Mouse (Mus musculus) T-helper 1 cell (primary cell): ENCODE data around the gene Iscu.
"Not testable (repeated sequence)": the region's sequence is repeated elsewhere in the genome, so short reads cannot be mapped to it uniquely, and the experiment has no call there.

Source experiments
- in situ Hi-C: fragments of 300-600 bp; cut with MboI, MseI; formaldehyde crosslinking; loops from one replicate; pipeline ENCODE4 v1.15.1; 2025; ENCODE audit warnings: high pct_unique_total_duplicates

Gene Iscu

GRCm38 (mm10) chr5:113784104-113784503, 11.6 kb downstream of the Iscu start:
- in situ Hi-C loops = not testable (repeated sequence)

- in situ Hi-C loops = no loop called here
Measured at GRCm38 (mm10) chr5:113786985-113787384, 14.4 kb downstream of the Iscu start.

- in situ Hi-C loops = no loop called here
Measured at GRCm38 (mm10) chr5:113788645-113789044, 16.1 kb downstream of the Iscu start.

- in situ Hi-C loops = no loop called here
Measured at GRCm38 (mm10) chr5:113789075-113789788, 16.7 kb downstream of the Iscu start.

GRCm38 (mm10) chr5:113790453-113791196, 18.1 kb downstream of the Iscu start:
- in situ Hi-C loops = no loop called here

- in situ Hi-C loops = no loop called here
Measured at GRCm38 (mm10) chr5:113791197-113792095, 18.9 kb downstream of the Iscu start.

- in situ Hi-C loops = no loop called here
Measured at GRCm38 (mm10) chr5:113796401-113797148, 24.0 kb downstream of the Iscu start.

- in situ Hi-C loops = no loop called here
Measured at GRCm38 (mm10) chr5:113797149-113797882, 24.8 kb downstream of the Iscu start.

- in situ Hi-C loops = no loop called here
Measured at GRCm38 (mm10) chr5:113798525-113798924, 26.0 kb downstream of the Iscu start.

- in situ Hi-C loops = no loop called here
Measured at GRCm38 (mm10) chr5:113799691-113800090, 27.1 kb downstream of the Iscu start.

- in situ Hi-C loops = no loop called here
Measured at GRCm38 (mm10) chr5:113800280-113800679, 27.7 kb downstream of the Iscu start, which contains the start of gene Tmem119. Gene Tmem119 (minus strand): TSS chr5:113800516.

- in situ Hi-C loops = no loop called here
Measured at GRCm38 (mm10) chr5:113804395-113804966, 31.9 kb downstream of the Iscu start.

- in situ Hi-C loops = no loop called here
Measured at GRCm38 (mm10) chr5:113805301-113805700, 32.8 kb downstream of the Iscu start.

GRCm38 (mm10) chr5:113806414-113806813, 33.9 kb downstream of the Iscu start:
- in situ Hi-C loops = no loop called here

- in situ Hi-C loops = no loop called here
Measured at GRCm38 (mm10) chr5:113807712-113808111, 35.2 kb downstream of the Iscu start.

- in situ Hi-C loops = no loop called here
Measured at GRCm38 (mm10) chr5:113808177-113808576, 35.6 kb downstream of the Iscu start.

- in situ Hi-C loops = loop anchor here (5.0 kb wide), 1 partner anchor 38 kb away; the partner anchor contains the start of genes Iscu and Sart3
Measured at GRCm38 (mm10) chr5:113810111-113810510, 37.6 kb downstream of the Iscu start.

- in situ Hi-C loops = loop anchor here (5.0 kb wide), 1 partner anchor 40 kb away; the partner anchor contains the start of genes Iscu and Sart3
Measured at GRCm38 (mm10) chr5:113811824-113812420, 39.4 kb downstream of the Iscu start.

- in situ Hi-C loops = loop anchor here (5.0 kb wide), 1 partner anchor 40 kb away; the partner anchor contains the start of genes Iscu and Sart3
Measured at GRCm38 (mm10) chr5:113812638-113813037, 40.1 kb downstream of the Iscu start.
